Mouse (Mus musculus) kidney, adult 2 months (tissue): Measurements from ENCODE around the gene Prss56. TPM values are rescaled to one million over a fixed set of nuclear protein-coding genes. Genes with fewer than 3 reads are reported as not detected.

Experiments used
- DNase-seq: peaks from one replicate; pipeline ENCODE4 v3.0.0; 2021
- H3K27ac ChIP-seq: fragments of 200-500 bp; 2 replicates; pipeline ENCODE4 v1.5.1; 2012; ENCODE audit warnings: low read depth, low read length, control low read depth, inconsistent platforms; ENCODE audit not compliant: insufficient read depth
- H3K27me3 ChIP-seq: fragments of 200-500 bp; replicated peaks from 2 replicates; pipeline ENCODE4 v1.6.1; 2012; ENCODE audit warnings: mild to moderate bottlenecking, moderate library complexity, low read length, inconsistent platforms; ENCODE audit not compliant: control insufficient read depth, insufficient read depth
- H3K36me3 ChIP-seq: fragments of 200-500 bp; 2 replicates; pipeline ENCODE4 v1.6.1; 2012; ENCODE audit warnings: mild to moderate bottlenecking, moderate library complexity, low read length, inconsistent platforms; ENCODE audit not compliant: control insufficient read depth, insufficient read depth
- H3K4me1 ChIP-seq: fragments of 200-500 bp; 2 replicates; pipeline ENCODE4 v1.6.1; 2011; ENCODE audit warnings: low read length; ENCODE audit not compliant: control insufficient read depth, insufficient read depth
- H3K4me3 ChIP-seq: fragments of 200-500 bp; 2 replicates; pipeline ENCODE4 v1.5.1; 2011; ENCODE audit warnings: mild to moderate bottlenecking, low read depth, low read length, control low read depth; ENCODE audit not compliant: insufficient read depth
- CTCF ChIP-seq: fragments of 200-500 bp; conservative IDR thresholded peaks from 2 replicates; pipeline ENCODE4 v1.5.1; 2011; ENCODE audit warnings: low read depth, mild to moderate bottlenecking, control low read depth, low read length, moderate library complexity, mixed read lengths; ENCODE audit not compliant: insufficient read depth, insufficient read length
- POLR2A ChIP-seq: fragments of 200-500 bp; IDR thresholded peaks from one replicate; pipeline ENCODE4 v1.6.1; 2011; ENCODE audit warnings: low read depth, low read length, control low read depth
- WGBS: fragments of 180-500 bp; shearing (Covaris S2); methylation state at CpG from one replicate; pipeline ENCODE4 v1.1.7; 2018; 5-methylcytosine and 5-hydroxymethylcytosine counted together
- polyA plus RNA-seq: library from polyadenylated mRNA; depleted of rRNA; stranded (reverse); fragments of >200 nt; gene quantifications from 2 replicates; pipeline ENCODE4 v1.2.3, GENCODE M21; 2012

The Prss56 gene
- polyA plus RNA-seq, 1 experiment = not detected

DNA sequence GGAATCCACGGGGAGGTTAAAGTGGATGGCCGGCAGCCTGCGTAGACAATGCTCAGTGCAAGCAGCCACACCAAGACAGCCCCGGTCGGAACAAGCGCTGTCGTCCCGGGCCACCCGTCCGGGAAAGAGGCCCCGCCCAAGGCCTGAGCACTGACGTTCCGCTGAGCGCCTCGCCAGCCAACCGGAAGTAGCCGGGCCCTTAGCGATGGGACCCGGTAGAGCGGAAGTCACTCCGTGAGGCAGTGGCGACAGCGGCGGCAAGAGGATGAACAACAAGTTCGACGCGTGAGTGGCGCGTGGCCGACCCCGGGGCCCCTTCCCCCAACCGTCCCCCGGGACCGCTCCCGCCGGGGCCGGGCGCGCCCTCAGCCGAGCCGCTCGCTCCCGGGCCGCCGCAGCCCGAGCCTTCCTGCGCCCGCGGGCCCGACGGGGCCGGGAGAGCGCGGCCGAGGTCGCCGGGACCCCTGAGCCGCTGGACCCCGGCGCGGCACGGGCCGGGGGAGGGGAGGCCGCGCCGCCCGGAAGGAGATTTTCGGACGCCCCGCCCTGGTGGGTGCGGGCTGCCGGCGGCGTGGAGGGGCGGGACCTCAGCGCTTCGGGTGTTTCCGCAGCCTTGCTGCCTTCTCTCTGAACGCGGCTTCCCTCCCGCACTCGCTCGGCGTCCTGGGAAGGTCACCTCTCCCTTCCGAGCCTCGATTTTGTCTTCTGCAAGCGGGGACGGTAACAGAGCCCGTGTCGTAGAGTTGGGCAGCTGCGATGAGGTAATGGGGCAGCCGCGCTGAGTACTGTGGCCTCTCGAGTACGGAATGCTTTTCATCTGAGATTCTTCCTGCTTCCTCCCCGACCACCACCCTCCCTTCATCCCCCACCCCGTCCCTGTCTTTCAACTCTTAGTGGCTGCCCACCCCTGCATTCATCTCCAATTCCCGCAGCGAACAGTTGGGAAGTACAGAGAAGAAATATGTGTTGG, 30.9 kb downstream of the Prss56 start, which contains the start of gene Eif4e2:
Gene Eif4e2, plus strand, starts transcription at position 180 of the 970 bp plus-strand sequence.
- TF ChIP-seq POLR2A (peak; percentile 87), CTCF (no peak)
- no peaks in the 10 kb centered on the region for H3K36me3 ChIP-seq
- WGBS = under 1% methylated on average over 99 of the region's 99 CpGs
- peak within 1 kb of the TSS; percentile 83 for H3K4me3 ChIP-seq
- peaks cover 21% of the 10 kb centered on the region for H3K4me1 ChIP-seq
- peak within 1 kb of the TSS; percentile 72 for H3K27ac ChIP-seq
- H3K27me3 ChIP-seq = no peaks in the 10 kb centered on the region
- DNase-seq = peak; percentile 96

DNA sequence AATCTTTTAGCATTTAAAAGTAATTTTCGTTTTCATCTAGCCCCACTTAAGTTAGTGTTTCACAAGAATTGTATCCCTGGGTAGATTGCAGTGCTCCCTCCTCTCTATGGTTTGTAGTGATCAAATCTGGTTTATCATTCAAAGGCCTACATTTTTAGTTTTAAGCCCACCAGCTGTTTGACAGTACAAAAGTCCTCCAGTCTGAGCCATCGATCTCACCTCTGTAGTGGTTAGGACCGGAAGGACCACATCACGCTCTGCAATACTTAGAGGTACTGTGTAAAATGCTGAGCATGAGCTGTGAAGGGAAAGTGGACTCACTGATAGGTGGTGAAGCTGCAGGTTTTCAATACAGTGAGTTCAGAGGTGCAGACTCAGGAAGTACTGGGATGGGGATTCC, 31.6 kb downstream of the Prss56 start:
- Histone ChIP-seq H3K4me1 (peaks cover 21% of the 10 kb centered on the region), H3K27ac (no peak overlapping the region; the same call in 1 of the 2 replicates), H3K36me3 (peaks cover 1% of the 10 kb centered on the region; the same call in 1 of the 2 replicates), H3K27me3 (no peaks in the 10 kb centered on the region), H3K4me3 (peak overlapping the region; percentile 83)
- DNase-seq = peak; percentile 12
- TF ChIP-seq POLR2A (no peak), CTCF (no peak)
- WGBS = 3% methylated on average over 4 of the region's 4 CpGs

DNA sequence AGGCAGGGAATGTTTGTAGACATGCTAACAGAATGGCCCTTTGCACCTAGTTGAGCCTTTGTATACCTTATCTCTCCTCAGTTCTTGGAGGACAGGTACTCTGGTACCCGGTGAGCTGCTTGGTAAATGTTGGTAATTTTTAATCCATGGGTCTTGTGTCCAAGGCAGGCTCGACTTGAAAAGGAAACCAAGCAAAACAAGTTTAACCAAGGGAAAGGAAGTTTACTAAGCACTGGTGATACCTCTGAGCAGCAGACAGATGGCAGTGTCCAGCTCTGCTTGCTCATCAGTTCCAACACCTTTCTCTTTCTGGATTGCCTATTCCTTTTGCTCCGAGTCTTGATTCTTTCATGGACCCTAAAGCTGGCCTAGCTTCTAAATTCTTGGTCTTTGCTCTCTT, 34.8 kb downstream of the Prss56 start:
- Histone ChIP-seq H3K27ac (peak overlapping the region; percentile 63), H3K4me3 (no peak overlapping the region), H3K27me3 (no peaks in the 10 kb centered on the region), H3K4me1 (peaks cover 21% of the 10 kb centered on the region), H3K36me3 (peaks cover 23% of the 10 kb centered on the region)
- 20% methylated on average over 3 of the region's 3 CpGs for WGBS
- peak; percentile 83 for DNase-seq
- no peak for TF ChIP-seq POLR2A
- peak; percentile 77 for TF ChIP-seq CTCF

DNA sequence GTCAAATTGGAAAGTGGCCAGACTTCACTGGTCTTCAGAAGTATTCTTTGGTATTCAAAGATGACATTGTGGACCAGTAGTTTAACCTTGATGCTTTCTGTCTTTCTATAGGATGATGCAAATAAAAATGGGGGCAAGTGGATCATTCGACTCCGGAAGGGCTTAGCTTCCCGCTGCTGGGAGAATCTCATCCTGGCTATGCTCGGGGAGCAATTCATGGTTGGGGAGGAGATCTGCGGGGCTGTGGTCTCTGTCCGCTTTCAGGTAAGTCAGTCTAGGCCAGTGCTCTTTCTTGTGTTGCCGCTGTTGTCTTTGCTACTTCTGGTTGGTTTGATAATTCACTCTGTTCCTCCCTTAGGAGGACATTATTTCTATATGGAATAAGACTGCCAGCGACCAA, 42.6 kb downstream of the Prss56 start:
- H3K27me3 ChIP-seq = no peaks in the 10 kb centered on the region
- no peaks in the 10 kb centered on the region for H3K4me1 ChIP-seq
- DNase-seq = no peak
- TF ChIP-seq CTCF = no peak
- no peak for TF ChIP-seq POLR2A
- peaks cover 29% of the 10 kb centered on the region for H3K36me3 ChIP-seq
- no peak overlapping the region for H3K27ac ChIP-seq
- H3K4me3 ChIP-seq = no peak overlapping the region
- 96% methylated on average over 8 of the region's 8 CpGs for WGBS

DNA sequence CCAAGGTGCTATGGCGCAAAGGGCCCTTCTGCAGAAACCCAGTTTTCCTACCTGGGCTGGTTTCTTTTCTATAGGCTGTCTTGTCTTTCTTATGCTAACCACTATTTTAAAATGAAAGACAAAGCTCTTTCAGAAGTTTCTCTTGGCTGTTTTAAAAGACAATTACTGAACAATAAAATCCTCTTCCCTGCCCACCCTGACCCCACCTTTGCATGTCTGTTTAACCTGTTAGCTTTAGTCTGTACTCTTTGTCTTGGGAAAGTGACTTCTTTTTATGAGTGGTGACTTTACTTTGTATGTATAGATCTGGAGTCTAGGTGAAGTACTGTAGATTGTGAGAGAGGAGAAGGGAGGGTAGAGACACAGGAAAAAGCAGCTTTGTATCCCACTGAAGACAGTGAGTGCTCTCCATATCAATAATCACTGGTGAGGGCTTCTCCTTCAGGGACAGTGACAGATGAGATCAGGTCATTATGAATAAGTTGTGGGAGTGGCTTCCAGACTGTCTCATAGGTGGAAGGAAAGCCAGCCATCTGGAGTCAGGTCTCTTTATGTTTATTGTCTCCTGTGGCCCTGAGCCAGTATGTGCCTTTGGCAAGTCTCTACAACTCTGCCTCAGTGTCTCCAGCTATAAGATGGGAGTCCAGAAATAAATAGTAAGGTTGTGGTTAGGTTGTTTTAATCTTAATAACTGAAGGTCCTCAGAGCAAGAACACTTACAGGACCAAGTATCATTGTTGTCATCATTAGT, 43.5 kb downstream of the Prss56 start:
- no peak overlapping the region for H3K4me3 ChIP-seq
- no peaks in the 10 kb centered on the region for H3K4me1 ChIP-seq
- H3K27ac ChIP-seq = no peak overlapping the region
- 95% methylated on average over 1 of the region's 1 CpGs for WGBS
- no peaks in the 10 kb centered on the region for H3K27me3 ChIP-seq
- DNase-seq = no peak
- peaks cover 23% of the 10 kb centered on the region for H3K36me3 ChIP-seq
- TF ChIP-seq POLR2A (no peak), CTCF (no peak)

DNA sequence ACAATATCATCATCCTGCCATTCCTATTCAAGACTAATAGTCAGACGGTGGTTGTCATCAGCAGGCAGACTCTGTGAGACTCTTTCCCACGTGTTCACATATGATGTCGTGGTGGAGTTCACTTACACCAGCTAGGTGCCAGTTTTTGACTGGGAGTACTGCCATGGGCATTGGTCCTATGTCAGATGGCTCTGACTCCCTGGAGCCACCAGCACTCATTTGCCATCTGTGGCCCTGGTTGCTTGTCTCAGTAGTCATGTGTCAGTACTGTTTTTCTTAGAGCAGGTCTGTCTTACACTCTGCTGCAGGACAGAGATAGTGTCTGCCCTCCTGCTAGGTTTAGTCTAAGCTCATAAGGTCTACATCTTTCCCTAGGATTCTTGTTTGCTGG, 44.0 kb downstream of the Prss56 start:
- WGBS = 94% methylated on average over 3 of the region's 3 CpGs
- DNase-seq = no peak
- H3K27me3 ChIP-seq = no peaks in the 10 kb centered on the region
- peaks cover 18% of the 10 kb centered on the region for H3K36me3 ChIP-seq
- no peak overlapping the region for H3K27ac ChIP-seq
- H3K4me1 ChIP-seq = no peaks in the 10 kb centered on the region
- no peak for TF ChIP-seq CTCF
- no peak for TF ChIP-seq POLR2A
- no peak overlapping the region for H3K4me3 ChIP-seq

DNA sequence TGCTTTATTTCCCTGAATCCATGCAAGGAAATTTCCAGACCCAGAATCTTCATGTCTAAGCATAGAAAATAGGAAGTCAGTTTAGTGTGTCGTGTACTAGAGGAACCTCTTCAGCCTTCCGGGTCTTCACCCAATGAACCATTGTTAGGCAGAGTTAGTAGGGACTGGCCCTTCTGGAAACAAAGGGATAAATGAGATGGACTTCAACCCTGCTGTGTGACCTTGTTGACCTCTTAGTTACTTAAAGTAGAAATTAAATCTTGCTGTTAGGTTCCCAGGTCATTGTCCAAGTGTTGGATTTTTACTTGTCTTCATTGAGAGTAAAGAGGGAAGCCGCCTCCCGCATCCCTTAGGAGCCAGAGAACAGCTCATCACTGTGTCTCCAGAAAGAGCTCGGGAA, 47.5 kb downstream of the Prss56 start:
- peak; percentile 48 for DNase-seq
- H3K27ac ChIP-seq = no peak overlapping the region
- WGBS = 65% methylated on average over 5 of the region's 5 CpGs
- no peaks in the 10 kb centered on the region for H3K4me1 ChIP-seq
- peaks cover 7% of the 10 kb centered on the region for H3K36me3 ChIP-seq
- no peaks in the 10 kb centered on the region for H3K27me3 ChIP-seq
- TF ChIP-seq POLR2A (no peak), CTCF (no peak)
- H3K4me3 ChIP-seq = no peak overlapping the region
